Mouse (Mus musculus) megakaryocyte, embryonic 14.5 days (primary cell): ENCODE results near the gene Numbl.

Source experiments
- FLI1 ChIP-seq: IDR thresholded peaks from 2 replicates; pipeline ENCODE4 v1.6.1; 2012; ENCODE audit warnings: low read length, inconsistent platforms, mixed read lengths
- GATA1 ChIP-seq: IDR thresholded peaks from 3 replicates; pipeline ENCODE4 v1.6.1; 2012; ENCODE audit warnings: mixed read lengths, low read length, inconsistent platforms, borderline replicate concordance

- TF ChIP-seq GATA1 (no peak), FLI1 (no peak)
Observed at GRCm38 (mm10) chr7:27329981-27330380, 71.7 kb downstream of the Numbl start.
